Mouse (Mus musculus): Measurements from ENCODE around the gene Dlx3. TPM values are rescaled to one million over a fixed set of nuclear protein-coding genes. Genes with fewer than 3 reads are reported as not detected.

Gene Dlx3
- polyA plus RNA-seq, 3 experiments from 2014 or later = not detected

DNA sequence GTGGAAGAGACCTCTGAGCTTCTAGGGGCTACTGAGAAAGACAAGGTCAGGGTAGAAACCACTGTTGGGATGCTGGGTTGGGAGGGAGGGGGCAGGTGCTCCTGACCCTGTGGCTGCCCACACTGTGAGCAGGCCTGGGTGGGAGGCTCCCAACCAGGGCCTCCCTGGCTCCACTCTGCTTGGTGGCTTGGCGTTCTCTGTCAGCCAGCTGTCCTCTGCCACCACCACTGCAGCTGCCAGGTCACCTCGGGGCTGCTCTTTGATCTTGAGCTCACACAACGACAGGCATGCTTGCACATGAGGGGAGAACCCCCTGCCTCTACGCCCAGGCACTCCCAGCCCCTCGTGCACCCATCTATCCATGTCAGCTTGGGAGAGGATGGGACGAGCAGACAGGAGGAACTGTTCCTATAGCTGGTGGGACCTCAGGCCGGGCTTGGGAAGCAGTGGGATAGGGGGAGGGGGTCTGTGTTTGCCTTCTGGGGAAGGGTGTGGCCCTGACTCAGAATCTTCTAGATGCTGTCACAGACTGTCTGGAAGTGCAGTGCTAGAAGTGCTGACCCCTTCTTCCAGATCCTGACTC, 5.5 kb downstream of the Dlx3 start:
- ATAC-seq = no peak

DNA sequence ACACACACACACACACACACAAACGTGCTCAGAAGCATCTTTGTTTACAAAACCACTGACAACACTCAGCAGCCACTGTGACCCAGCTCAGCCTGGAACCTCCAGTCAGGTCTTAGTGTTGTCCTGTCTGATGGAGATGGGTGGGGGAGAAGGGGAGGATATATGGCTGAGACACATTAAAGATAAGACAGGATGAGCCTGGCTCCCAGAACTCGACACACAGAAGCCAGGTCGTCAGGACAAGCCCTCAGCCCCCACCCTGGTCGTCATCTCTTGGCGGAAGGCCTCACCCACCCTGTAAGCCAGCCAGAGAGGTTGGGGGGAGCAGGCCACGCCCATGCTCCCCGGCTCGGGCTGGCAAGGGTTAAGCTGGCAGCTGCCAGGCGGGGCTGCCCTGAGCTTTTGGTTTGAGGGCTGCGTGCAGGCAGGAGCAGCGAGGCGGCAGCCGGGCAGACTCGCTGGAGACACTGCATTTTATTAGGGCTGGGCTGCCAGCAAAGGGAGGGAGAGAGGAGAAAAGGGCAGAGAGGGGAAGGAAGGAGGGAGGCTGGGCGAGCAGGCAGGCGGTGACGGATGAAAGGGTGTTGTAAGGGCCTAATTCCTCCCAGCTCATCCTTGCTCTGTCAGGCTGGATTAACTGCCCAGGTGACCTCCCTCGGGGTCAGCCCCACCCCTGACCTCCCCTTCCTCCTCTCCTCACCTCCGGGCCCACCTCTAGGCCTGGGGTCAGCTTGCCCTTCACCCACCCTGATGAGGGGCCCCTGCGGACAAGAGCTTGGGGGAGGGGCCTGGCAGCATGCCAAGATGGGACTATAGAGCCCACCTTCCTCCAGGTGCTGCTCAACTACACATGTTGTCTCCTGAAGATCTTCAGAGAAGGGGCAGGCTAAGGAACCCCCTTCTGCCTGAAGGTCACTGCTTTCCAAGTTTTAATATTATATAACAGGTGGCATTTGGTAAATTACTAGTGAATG, 6.6 kb downstream of the Dlx3 start:
- ATAC-seq = no peak

DNA sequence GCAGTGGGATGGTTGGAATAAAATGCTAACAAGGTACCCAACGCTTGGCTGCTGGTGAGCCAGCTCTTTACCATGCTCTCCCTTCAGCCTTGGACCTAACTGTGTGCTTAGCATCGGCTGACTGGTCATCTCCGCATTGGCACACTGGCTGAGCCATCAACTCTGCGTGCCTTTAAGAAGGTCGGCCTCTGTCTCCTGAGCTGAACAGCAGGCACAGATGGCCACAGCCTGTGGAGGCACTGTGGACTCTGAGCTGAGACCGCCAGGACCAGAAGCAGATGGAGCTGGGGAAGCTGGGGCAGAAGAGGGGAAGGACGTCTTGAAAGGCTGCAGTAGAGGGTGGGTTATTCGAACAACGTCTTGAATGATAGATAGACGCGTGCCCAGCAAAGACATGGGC, 8.4 kb downstream of the Dlx3 start:
- no peak for ATAC-seq

DNA sequence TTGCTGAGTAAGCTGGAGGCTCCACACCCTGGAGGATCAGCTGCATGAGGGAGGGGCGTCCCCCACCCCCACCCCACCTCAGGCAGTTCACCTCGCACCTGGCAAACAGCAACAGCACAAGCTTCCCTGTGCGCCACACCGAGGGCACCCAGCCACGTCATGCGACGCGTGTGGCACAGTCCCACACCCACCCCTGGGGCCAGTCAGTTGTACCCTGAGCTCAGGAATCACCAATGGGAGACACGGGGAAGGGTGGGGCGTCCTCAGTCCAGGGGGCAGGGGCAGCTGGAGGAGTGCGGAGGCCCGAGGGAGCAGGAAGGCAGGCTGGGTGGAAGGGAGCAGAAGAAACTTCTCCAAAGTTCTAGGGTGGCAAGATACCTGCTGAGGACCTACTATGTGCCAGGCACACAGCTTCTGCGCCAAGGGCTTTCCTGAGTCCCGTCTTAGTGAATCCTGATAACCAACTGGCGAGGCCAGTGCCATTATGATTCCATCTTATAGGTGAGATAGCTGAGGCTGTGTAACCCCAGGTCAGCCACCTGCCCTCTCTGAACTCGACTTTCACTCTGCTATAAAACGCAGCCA, 10.8 kb downstream of the Dlx3 start:
- no peak for ATAC-seq

DNA sequence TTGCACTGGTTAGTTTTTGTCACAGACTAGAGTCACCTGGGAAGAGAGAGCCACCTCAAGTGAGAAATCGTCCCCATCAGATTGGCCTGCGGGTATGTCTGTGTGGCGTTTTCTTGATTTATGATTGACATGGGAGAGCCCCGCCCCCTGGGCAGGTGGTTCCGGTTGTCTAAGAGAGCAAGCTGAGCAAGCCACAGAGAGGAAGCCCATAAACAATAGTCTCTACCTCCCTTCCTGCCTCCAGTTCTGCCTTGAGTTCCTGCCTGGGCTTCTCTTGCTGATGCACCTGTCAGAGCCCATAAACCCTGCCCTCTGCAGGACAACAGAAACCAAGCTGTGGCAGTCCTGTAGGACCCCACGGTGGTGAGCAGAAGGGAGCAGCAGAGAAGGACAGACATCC, 13.4 kb downstream of the Dlx3 start:
- ATAC-seq = no peak

DNA sequence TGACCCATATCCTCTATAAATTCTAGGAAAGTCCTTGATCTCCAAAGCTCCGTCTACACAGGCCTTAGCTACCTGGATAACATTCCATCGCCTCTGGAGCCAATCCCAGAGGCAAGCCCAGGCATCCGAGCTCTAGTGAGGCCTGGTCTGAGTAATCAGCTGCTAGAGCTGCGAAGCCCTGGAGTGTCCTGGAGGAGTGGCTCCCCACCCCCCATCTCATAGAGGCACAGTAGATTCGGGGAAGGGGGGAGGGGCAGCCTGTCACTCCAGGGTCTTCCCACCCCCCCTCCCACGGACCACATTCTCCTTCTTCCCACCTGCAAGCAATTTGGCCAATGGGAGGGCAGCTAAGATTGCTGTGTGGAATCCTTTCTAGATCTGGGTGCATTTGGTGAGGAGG, 17.4 kb downstream of the Dlx3 start:
- ATAC-seq = no peak

DNA sequence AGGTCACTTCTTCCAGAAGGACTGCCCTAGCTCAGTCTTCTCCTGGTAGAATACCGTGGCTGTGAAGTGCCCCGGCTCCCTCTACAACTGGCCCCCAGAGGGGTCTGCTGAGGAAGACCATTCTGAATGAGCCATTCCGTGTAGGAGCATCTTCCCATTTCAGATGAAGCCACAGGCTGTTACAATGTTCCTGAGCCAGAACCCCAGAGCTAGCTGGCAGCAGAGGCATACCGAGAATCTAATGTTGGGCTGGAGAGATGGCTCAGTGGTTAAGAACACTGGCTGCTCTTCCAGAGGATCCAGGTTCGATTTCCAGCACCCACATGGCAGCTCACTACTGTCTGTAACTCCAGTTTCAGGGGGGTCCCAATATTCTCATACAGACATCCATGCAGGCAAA, 20.0 kb downstream of the Dlx3 start:
- ATAC-seq = no peak

DNA sequence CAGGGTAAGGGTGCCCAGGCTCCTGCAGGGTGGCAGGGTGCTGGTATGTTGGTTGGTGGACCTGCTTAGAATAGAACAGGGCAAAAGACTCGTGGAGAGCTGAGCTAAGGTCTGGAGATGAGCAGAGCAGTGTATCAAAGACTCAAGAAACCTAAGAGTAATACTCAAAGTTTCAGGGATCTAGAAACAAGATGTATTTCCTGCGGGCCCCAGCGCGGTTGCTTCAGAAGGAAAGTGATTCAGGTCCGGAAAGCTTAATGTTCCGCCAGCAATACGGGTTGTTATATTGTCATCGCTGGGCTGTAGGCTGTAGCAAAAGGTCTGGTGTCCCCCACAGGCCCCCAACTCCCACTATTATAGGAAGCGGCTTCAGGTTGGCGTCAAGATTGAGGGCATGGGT, 22.3 kb downstream of the Dlx3 start:
- no peak for ATAC-seq

DNA sequence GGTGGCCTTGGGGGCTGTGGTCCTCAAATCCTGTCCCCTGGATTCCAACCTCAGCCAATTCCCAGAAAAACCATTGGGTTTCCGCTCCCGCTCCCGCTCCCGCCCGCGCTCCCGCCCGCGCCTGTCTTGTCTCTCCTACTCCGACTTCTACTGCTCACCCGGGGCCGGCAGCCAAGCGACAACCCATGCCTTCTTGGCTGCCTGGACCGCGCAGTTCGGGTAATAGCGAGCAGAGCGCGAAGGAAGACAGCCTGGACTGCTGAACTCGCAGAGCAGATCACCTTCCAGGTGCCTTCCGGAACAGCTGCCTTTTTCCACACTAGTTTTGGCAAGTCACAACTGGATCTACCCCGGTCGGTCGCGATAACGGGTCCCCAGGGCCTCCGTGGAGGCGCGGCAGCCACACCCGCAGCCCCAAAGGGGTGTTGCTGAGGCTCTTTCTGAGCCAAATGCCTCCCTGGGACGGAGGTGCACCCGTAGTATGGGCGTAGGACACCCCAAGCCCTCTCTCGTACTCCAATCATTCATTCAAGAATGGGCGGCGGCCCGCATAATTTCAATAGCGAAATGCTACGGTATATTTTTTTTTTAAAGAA, 23.2 kb downstream of the Dlx3 start:
- no peak for ATAC-seq

DNA sequence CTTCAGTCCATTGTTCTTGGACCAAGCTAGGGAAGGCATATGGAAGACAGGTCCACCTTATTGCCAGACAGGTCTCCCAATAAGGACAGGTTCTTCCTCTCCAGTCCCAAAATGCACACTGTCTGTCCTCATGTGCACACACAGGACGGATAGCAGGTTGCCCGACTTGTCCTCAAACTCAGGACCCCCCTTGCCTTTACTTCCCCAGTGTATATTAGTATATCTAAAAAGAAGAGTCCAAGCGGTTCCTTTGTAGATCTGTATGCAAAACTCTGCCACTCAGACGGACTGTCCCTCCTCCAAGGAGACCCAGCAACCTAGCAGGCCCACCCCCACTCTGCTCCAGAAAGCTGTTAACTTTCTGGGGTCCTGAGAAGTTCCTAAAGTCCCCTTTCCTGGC, 23.7 kb downstream of the Dlx3 start:
- no peak for ATAC-seq

DNA sequence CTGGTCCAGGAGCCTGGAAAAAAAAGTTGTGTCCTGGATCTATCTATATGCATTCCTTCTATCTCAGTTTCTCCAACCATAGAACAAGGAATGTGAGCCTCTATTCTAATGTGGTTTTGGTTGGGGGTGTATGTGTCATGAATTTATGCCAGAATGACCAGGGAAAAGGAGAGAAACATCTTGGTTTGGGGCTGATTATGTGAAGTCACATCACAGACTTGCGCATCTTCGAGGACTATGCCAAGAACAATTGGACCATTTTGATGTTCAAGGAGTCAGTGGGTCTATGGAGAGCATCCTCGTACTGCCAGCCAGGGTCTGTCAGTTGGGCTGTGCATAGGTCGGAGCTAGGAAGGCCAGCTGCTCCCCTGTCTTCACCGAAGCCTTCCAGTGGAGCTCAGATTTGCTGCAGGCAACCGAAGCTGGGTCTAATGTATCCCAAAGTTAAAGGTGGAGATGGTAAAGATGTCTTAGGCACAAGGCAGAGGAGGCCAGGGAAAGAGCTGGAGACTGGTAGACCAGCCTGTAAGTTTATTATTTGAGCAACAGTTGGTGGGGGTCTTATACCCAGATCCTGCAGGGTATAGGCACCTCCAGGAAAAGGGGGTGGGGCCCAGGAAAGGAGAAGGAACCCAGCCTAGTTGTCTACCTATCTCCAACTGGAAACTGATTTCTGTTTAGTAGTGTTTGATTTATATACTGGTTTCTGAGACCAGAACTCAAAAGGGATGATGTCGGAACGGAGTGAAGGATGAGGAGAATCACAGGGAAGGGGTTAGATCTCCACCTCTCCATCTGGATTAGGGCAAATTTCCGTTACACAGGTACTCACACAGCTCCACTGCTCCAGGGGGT, 24.4 kb downstream of the Dlx3 start:
- no peak for ATAC-seq

DNA sequence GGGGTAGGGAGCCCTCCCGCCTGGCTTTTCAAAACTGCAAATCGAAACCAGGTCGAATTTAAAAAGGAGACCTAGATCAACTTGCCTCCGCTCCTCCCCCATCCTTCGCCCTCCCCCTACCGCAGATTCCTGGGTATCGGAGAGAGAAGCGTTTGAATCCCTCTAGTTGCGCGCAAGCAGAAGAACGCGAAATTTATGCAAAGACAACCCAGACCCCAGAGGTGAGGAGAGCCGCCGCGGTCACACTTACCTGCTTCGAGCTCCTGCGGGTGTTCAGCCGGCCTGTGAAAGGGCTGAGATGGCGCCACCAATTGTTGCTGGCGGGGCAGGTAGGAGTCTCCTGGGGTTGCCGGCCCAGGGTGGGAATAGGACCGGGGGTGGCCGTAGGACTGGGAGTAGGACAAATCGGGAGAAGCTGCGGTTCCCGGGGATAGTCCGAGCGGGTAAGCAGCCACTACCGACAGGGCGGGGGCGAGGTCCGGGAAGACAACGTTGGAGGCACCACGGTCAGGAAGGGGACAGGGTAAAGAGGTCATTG, 25.1 kb downstream of the Dlx3 start:
- no peak for ATAC-seq

DNA sequence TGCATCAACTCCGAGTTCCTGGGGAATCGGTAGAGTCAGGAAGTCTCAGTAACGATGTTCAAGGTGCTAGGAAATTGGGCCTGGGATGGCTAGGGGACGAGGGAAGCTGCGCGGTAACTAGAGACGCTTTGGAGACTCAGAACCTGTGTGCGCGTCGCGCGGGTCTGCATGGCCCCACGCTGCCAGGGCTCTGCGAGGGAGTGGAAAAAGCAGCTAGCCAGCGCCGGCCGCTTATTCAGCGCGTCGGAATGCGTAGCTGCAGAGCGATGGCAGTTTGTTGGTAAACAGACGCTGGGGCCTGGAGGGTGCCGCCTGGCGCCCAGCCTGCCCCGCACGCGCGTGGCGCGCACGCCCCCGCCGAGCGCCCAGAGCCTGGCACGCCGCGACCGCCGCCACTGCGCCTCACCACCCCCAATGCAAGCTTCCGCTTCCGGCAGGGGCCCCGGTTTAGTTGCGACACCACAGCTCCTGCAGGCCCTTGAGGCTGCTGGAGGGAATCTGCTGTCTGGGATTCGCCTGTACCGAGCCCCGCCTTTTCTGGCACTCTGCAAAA, 26.0 kb downstream of the Dlx3 start, which contains the start of gene Dlx4:
Gene Dlx4, minus strand, starts transcription at position 413 of the 553 bp plus-strand sequence.
- no peak for ATAC-seq

DNA sequence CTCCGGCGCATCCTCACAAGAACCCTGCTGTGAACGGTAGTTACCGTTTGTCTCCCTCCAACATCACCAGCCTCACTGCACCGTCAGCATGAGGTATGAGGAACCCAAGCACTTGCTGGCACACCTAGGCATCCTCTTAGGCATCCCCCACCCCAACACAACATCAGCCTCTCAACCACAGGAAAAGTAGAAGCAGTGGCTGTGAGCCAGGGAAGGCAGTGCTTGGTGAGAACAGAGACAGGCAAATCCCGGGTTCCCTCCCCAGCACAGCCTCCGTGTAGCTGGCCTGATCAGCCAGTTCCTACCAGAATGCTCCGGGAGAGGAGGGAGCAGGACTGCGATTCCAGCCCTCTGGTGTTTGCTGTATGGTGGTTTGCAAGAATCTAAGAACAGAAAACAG, 28.8 kb downstream of the Dlx3 start:
- no peak for ATAC-seq

DNA sequence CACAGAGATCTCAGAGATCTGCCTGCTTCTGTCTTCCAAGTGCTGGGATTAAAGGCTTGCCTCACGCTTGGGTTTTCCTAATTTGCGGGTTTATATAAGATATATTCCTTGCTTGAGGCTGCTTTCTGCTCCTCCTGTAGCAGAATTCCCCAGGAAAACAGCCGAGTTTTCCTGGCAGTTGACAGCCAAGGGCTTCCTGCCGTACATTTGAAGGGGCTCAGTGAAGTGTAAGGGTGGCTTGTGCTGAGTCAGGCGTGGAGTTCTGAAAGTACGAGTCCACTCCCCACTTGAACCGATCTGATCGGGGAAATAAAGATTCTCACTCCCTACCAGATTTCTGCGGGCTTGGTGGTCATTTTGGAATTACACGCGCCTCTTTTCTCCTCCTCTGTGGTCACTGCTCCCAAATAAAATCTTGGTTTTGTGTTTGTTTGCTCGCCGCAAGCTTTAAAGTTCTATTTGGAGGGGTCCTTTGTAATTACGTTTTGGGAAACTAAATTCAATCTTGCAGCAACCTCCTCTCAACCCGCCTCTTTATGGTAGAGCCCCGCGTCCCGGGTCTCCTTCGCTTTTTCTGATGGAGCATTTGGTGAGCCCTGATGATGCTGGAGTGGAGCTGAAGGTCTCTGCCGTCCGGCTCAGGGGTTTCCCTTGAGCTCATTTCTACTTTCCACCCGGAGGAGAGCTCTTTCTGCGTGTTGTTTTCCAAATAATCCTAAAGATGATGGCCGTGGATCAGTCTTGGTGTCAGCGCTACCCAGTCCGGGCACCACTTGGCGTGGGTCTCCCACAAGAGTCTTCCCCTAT, 29.7 kb downstream of the Dlx3 start:
- ATAC-seq = no peak

DNA sequence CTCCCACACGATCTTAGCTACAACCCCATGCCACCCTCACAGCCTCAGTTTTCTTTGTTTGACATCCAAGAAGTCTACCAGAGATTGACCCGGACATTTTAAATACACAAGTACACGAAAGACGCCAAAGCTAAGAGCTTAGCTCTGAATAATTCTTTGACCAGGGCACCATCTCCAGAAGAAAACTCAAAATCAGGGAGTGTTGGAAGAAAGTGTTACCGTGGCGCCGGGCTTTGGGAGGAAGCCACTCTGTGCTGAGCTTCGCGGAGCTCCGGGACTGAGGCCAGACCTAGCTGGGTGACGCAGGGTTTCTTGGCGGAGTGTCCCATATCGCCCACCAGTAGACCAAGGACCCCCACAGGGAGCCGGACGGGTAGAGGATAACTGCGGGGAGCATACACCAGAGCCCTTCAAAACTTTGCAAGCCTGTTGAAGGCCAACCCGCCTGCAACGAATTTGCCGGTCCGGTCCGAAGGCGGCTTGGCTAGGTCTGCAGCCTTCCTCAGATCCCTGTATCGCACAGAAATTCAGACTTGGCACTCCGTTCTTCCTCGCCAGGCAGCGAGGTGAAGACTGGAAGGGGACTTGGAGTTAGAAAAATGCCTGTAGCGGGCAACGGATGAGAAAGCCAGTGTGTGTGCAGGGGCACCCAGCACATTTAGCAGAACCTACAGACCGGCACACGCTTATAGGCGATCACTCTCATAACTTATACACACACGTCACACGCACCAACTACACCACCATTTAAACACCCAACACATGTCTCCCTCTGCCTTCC, 30.5 kb downstream of the Dlx3 start:
- no peak for ATAC-seq

DNA sequence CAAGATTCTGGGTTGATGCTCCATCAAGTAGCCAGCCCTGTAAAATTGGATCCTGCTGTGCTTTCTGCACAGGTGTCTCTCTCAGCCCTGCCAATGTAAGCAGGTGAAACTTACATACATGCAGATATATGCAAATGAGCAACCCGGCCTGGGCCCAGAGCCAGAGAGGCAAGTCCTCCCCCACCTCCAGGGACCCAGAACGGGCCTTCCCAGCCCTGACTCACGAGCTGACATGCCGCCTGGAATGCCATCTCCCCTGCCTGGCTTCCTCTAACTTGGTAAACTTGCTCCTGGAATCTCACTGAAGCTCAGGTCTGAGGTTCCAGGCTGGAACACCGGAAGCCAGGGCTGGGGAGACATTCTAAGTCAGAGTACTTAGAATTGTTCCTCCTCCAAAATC, 33.2 kb downstream of the Dlx3 start:
- ATAC-seq = no peak

DNA sequence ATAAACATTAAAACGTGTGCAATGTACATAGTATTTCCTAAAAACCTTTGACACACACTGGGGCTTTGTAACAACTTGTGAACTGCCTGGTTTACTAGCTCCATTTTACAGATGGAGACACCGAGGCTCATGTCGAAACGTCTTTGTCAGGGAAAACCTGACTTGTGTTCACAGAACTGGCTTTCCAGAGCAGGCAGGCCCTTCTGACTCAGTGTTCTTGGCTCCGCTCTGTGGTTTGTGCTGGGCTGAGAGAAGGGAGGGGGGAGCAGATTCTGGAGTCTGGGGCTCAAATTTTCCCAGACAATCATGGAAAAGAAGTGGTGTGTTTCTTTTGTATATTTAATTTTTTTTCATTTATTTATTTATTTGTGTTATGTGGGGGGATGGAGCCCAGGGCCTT, 33.8 kb downstream of the Dlx3 start:
- ATAC-seq = no peak

DNA sequence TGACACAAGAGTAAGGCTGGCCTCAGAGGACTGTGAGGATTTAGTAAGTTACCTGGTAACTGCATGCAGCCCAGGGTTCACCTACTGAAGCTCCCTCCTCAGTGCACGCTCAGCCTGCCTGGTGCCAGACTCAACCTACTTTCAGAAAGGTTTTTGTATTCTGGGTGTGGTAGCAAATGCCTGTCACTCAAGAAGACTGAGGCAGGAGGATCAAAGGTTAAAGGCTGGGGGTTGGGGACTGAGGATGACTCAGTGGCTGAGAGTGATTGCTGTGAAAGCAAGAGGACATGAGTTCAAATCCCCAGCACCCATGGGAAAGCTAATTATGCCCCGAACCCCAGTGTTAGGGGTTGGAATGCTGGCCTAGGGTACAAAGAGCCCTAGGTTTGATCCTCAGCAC, 35.6 kb downstream of the Dlx3 start:
- no peak for ATAC-seq

DNA sequence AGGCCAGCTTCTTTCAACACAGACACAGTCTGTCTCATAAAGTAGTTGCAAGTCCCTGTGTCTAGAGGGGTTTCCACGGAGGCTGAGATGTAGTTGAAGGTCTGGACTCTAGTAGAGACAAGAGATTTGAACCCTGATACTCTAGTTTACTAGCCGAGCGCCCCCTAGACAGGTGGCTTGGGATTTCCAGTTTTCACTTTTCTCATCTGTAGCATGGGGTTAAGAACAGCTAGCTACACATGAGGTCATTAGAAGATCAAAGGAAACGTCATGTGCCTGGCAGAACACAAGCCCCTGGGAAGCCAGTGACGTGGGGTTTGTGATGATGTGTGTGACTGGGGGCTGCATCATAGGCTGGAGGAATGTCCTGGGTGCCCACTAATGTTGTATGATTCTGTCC, 37.4 kb downstream of the Dlx3 start:
- no peak for ATAC-seq

All from inflammation-experienced regulatory T-cells, adult 6 months (primary cell).